Mouse (Mus musculus) forebrain, embryonic 16.5 days (tissue): Measurements from ENCODE around the gene Prkag3. TPM values are rescaled to one million over a fixed set of nuclear protein-coding genes. Genes with fewer than 3 reads are reported as not detected.

Experiments
- ATAC-seq: fragments of 200-750 bp; cut with Nextera tagmentation; 2 replicates; pipeline ENCODE4 v1.8.0; 2017; ENCODE audit warnings: mild to moderate bottlenecking, moderate library complexity
- H3K27ac ChIP-seq: fragments of 300-500 bp; sonication (generic); 2 replicates; pipeline ENCODE4 v1.5.1; 2014; ENCODE audit warnings: low read length, control low read depth
- H3K27me3 ChIP-seq: fragments of 300-500 bp; sonication (generic); replicated peaks from 2 replicates; pipeline ENCODE4 v1.6.1; 2014; ENCODE audit warnings: low read length; ENCODE audit not compliant: control insufficient read depth, insufficient read depth
- H3K36me3 ChIP-seq: fragments of 300-500 bp; sonication (generic); 2 replicates; pipeline ENCODE4 v1.6.1; 2014; ENCODE audit not compliant: control insufficient read depth, insufficient read depth
- H3K4me1 ChIP-seq: fragments of 300-500 bp; sonication (generic); replicated peaks from 2 replicates; pipeline ENCODE4 v1.6.1; 2014; ENCODE audit warnings: low read length; ENCODE audit not compliant: control insufficient read depth, insufficient read depth
- H3K4me2 ChIP-seq: fragments of 300-500 bp; sonication (generic); 2 replicates; pipeline ENCODE4 v1.6.1; 2014; ENCODE audit warnings: mild to moderate bottlenecking, low read length, control low read depth
- H3K4me3 ChIP-seq: fragments of 300-500 bp; sonication (generic); replicated peaks from 2 replicates; pipeline ENCODE4 v1.5.1; 2014; ENCODE audit warnings: mild to moderate bottlenecking, low read length, control low read depth
- H3K9ac ChIP-seq: fragments of 300-500 bp; sonication (generic); replicated peaks from 2 replicates; pipeline ENCODE4 v1.6.1; 2014; ENCODE audit warnings: low read depth, low read length, control low read depth
- H3K9me3 ChIP-seq: fragments of 300-500 bp; sonication (generic); 2 replicates; pipeline ENCODE4 v1.6.1; 2016; ENCODE audit warnings: low read length; ENCODE audit not compliant: control insufficient read depth
- WGBS: fragments of 180-500 bp; shearing (Covaris S2); extraction: QIAGEN DNeasy Blood & Tissue Kit; methylation state at CpG from one replicate; pipeline ENCODE4 v1.1.7; 2014; 5-methylcytosine and 5-hydroxymethylcytosine counted together
- polyA plus RNA-seq: library from polyadenylated mRNA; unstranded; fragments of >200 nt; fragmentation: Nextera tagmentation; extraction: Ambion mirVana; gene quantifications from 2 replicates; pipeline ENCODE4 v1.2.1, GENCODE M21; 2015

The Prkag3 gene
- polyA plus RNA-seq, 1 experiment from 2014 or later: not detected

- Histone ChIP-seq H3K9ac (peak within 1 kb of the TSS; percentile 50), H3K4me3 (peak within 1 kb of the TSS; percentile 48), H3K4me1 (peaks cover 26% of the 10 kb centered on the region), H3K4me2 (peak within 1 kb of the TSS; percentile 72), H3K27me3 (peaks cover 68% of the 10 kb centered on the region), H3K9me3 (no peaks in the 10 kb centered on the region), H3K36me3 (no peaks in the 10 kb centered on the region), H3K27ac (no peak within 1 kb of the TSS)
- ATAC-seq: no peak
- 0% methylated on average over 1 of the region's 8 CpGs for WGBS
These were observed 22.7 kb upstream of the Prkag3 start, which contains the start of gene Wnt6 for GRCm38 (mm10) chr1:74771845-74771930. TSS of gene Wnt6 (plus strand) at chr1:74771892.

DNA sequence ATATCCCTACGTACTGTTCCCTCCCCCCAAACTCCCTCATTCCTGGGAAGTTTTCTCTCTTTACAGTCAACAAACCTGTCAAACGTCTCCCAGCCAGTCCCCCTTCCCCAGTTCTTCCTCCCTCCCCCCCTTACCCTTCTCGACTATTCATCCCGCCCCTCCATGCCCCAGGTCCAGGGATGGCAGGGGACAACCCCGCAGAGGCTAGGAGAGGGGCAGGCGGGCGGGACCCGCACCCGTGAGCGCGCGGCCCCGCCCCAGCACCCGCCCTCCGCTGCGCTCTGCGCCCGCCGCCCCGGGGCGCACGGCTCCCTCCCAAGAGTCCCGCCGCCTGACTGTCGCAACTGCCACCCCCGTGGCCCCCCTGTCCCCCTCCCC, 22.4 kb upstream of the Prkag3 start:
- H3K36me3 ChIP-seq: no peaks in the 10 kb centered on the region
- H3K9me3 ChIP-seq: no peaks in the 10 kb centered on the region
- H3K4me3 ChIP-seq: peak overlapping the region; percentile 48
- H3K9ac ChIP-seq: peak overlapping the region; percentile 50
- WGBS: under 1% methylated on average over 26 of the region's 26 CpGs
- peaks cover 26% of the 10 kb centered on the region for H3K4me1 ChIP-seq
- peaks cover 68% of the 10 kb centered on the region for H3K27me3 ChIP-seq
- H3K4me2 ChIP-seq: peak overlapping the region; percentile 72
- no peak for ATAC-seq
- no peak overlapping the region for H3K27ac ChIP-seq

DNA sequence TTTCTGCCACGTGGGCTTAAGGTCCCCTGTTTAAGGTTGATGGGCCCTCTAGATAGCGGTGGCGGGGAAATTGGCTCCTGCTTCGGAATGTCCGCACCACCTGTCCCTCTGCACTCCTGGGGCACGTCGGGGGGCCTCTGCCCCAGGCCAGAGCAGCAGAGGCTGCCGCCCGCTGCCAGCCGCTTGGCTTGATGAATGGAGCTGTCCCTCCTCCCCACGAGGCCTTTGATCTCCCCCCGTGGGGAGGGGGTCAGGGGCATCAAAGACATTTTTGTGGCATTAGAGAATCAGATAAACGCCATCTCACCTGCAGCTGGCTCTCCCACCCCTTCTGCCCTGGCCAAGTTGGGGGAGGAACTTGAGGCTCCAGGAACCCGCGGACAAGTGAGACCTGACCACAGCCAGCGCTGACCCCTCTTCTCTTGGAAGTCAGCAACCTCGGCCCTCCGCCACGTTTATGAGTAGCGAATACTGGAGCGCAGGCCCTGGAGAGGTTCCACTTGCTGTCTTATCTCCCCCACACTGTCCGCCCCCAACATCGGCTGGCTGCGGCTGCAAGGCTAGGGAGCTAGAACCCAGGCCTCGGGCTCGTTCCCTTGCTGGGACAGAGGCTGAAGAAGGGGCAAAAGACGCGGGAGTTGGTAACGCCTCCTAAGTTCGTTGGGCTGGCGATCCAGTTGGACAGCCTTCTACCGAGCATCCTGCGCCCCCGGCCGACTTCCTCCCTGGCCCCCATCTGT, 21.9 kb upstream of the Prkag3 start:
- Histone ChIP-seq H3K27me3 (peaks cover 68% of the 10 kb centered on the region), H3K4me3 (peak overlapping the region; percentile 48), H3K9me3 (no peaks in the 10 kb centered on the region), H3K4me1 (peaks cover 26% of the 10 kb centered on the region), H3K36me3 (no peaks in the 10 kb centered on the region), H3K9ac (no peak overlapping the region), H3K27ac (no peak overlapping the region), H3K4me2 (peak overlapping the region; percentile 72)
- ATAC-seq: no peak
- WGBS: under 1% methylated on average over 35 of the region's 35 CpGs

- no peak for ATAC-seq
- H3K36me3 ChIP-seq: no peaks in the 10 kb centered on the region
- H3K27me3 ChIP-seq: peaks cover 24% of the 10 kb centered on the region; the same call in 1 of the 2 replicates
- no peak overlapping the region for H3K9ac ChIP-seq
- no peak overlapping the region for H3K4me3 ChIP-seq
- no peak overlapping the region for H3K4me2 ChIP-seq
- H3K9me3 ChIP-seq: no peaks in the 10 kb centered on the region
- H3K4me1 ChIP-seq: no peaks in the 10 kb centered on the region
- no peak overlapping the region for H3K27ac ChIP-seq
- 6% methylated on average over 6 of the region's 6 CpGs for WGBS
These were observed 14.1 kb upstream of the Prkag3 start for GRCm38 (mm10) chr1:74763081-74763480.

- Histone ChIP-seq H3K4me2 (no peak overlapping the region), H3K4me3 (no peak overlapping the region), H3K4me1 (no peaks in the 10 kb centered on the region), H3K36me3 (no peaks in the 10 kb centered on the region), H3K27ac (no peak overlapping the region), H3K9ac (no peak overlapping the region), H3K9me3 (no peaks in the 10 kb centered on the region), H3K27me3 (0 out of 2 replicates have a peak, but pooled peaks cover 16% of the 10 kb centered on the region)
- WGBS: 28% methylated on average over 4 of the region's 4 CpGs
- no peak for ATAC-seq
These were observed 10.8 kb upstream of the Prkag3 start for GRCm38 (mm10) chr1:74759773-74760172.

GRCm38 (mm10) chr1:74754175-74754785, 5.3 kb upstream of the Prkag3 start:
- H3K4me2 ChIP-seq: no peak overlapping the region
- ATAC-seq: no peak

GRCm38 (mm10) chr1:74753266-74753974, 4.4 kb upstream of the Prkag3 start:
- 89% methylated on average over 8 of the region's 8 CpGs for WGBS

More at GRCm38 (mm10) chr1:74754175-74754785, 5.3 kb upstream of the Prkag3 start:
- no peaks in the 10 kb centered on the region for H3K4me1 ChIP-seq
- no peaks in the 10 kb centered on the region for H3K36me3 ChIP-seq
- WGBS: 83% methylated on average over 5 of the region's 5 CpGs
- 0 out of 2 replicates have a peak, but pooled peaks cover 7% of the 10 kb centered on the region for H3K27me3 ChIP-seq
- no peak overlapping the region for H3K27ac ChIP-seq
- H3K4me3 ChIP-seq: no peak overlapping the region
- H3K9ac ChIP-seq: no peak overlapping the region
- H3K9me3 ChIP-seq: no peaks in the 10 kb centered on the region

GRCm38 (mm10) chr1:74752833-74753232, 3.8 kb upstream of the Prkag3 start:
- no peak for ATAC-seq
- H3K4me3 ChIP-seq: no peak overlapping the region
- no peaks in the 10 kb centered on the region for H3K36me3 ChIP-seq
- no peaks in the 10 kb centered on the region for H3K9me3 ChIP-seq
- H3K27ac ChIP-seq: no peak overlapping the region
- H3K27me3 ChIP-seq: 0 out of 2 replicates have a peak, but pooled peaks cover 2% of the 10 kb centered on the region
- WGBS: 100% methylated on average over 3 of the region's 3 CpGs
- 0 out of 2 replicates have a peak, but pooled peaks cover 3% of the 10 kb centered on the region for H3K4me1 ChIP-seq
- H3K9ac ChIP-seq: no peak overlapping the region
- H3K4me2 ChIP-seq: no peak overlapping the region

More at GRCm38 (mm10) chr1:74753266-74753974, 4.4 kb upstream of the Prkag3 start:
- H3K36me3 ChIP-seq: no peaks in the 10 kb centered on the region
- H3K4me1 ChIP-seq: 0 out of 2 replicates have a peak, but pooled peaks cover 3% of the 10 kb centered on the region
- no peak for ATAC-seq
- no peak overlapping the region for H3K4me2 ChIP-seq
- H3K9me3 ChIP-seq: no peaks in the 10 kb centered on the region
- H3K27me3 ChIP-seq: 0 out of 2 replicates have a peak, but pooled peaks cover 3% of the 10 kb centered on the region
- H3K4me3 ChIP-seq: no peak overlapping the region
- no peak overlapping the region for H3K9ac ChIP-seq
- no peak overlapping the region for H3K27ac ChIP-seq

DNA sequence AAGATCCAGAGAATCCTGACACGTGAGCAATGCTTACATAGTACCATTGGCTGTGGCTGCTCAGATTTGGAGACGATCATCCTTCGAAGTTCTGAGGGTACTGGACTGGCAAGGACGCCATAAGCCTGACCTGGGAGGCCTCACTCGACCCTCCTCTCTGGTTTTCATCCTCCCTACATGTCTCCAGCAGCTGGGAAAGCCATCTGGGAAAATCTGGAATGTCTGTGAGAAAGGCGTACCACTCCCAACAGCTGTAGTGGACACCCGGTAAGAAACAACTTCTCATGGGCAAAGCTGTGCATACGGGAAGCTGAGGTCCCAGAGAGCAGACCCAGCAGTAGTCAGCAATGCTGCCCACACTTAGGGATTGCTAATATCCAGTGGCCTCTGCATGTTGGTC, 3.1 kb upstream of the Prkag3 start:
- 0 out of 2 replicates have a peak, but pooled peaks cover 3% of the 10 kb centered on the region for H3K4me1 ChIP-seq
- 86% methylated on average over 8 of the region's 8 CpGs for WGBS
- no peak for ATAC-seq
- no peak overlapping the region for H3K27ac ChIP-seq
- no peak overlapping the region for H3K9ac ChIP-seq
- no peak overlapping the region for H3K4me2 ChIP-seq
- H3K9me3 ChIP-seq: no peaks in the 10 kb centered on the region
- H3K27me3 ChIP-seq: 0 out of 2 replicates have a peak, but pooled peaks cover 2% of the 10 kb centered on the region
- H3K4me3 ChIP-seq: no peak overlapping the region
- no peaks in the 10 kb centered on the region for H3K36me3 ChIP-seq
